Mouse (Mus musculus) myocyte (in vitro differentiated cells): ENCODE data around the gene Arhgef3.

Source experiments
- E2F4 ChIP-seq: IDR thresholded peaks from one replicate; pipeline ENCODE4 v1.6.1; 2011; ENCODE audit warnings: mild to moderate bottlenecking, control low read depth, moderate library complexity; ENCODE audit not compliant: insufficient read depth
- POLR2AphosphoS2 ChIP-seq: IDR thresholded peaks from one replicate; pipeline ENCODE4 v1.6.1; 2011; ENCODE audit warnings: low read depth, control low read depth; ENCODE audit not compliant: insufficient read length

DNA sequence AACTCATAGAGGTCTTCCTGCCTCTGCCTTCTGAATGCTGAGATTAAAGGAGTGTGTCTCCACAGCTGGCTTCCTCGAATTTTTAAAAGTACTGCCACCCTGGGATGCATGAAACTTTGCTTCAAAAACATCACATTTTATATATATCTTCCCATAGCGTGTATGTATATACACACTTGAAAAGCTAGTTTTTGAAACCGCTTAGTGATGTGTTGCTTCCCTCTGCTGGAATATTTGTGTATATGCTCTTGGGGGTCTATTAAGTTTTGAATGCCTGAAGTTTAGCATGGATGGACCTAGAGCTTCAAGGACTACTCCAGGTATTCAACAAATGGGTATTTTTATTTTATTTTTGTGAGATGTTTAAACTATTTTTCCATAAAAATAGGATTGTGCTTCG lies 299.3 kb downstream of the Arhgef3 start:
- TF ChIP-seq E2F4 (no peak), POLR2AphosphoS2 (no peak)
